Mouse (Mus musculus) liver, postnatal 0 days (tissue): ENCODE measurements at regions not wholly inside any gene's neighbourhood (a gene's known extent, or its start where the extent isn't known, plus 50 kb on each side); places are given as distances from the start of the nearest gene placed in this dataset.

Source experiments
- CTCF ChIP-seq: sonication (generic); IDR thresholded peaks from 2 replicates; pipeline ENCODE4 v1.5.1; 2016; ENCODE audit warnings: antibody characterized with exemption, low read depth
- EP300 ChIP-seq: IDR thresholded peaks from 2 replicates; pipeline ENCODE4 v1.6.1; 2016; ENCODE audit warnings: antibody characterized with exemption, low read depth, mild to moderate bottlenecking

DNA sequence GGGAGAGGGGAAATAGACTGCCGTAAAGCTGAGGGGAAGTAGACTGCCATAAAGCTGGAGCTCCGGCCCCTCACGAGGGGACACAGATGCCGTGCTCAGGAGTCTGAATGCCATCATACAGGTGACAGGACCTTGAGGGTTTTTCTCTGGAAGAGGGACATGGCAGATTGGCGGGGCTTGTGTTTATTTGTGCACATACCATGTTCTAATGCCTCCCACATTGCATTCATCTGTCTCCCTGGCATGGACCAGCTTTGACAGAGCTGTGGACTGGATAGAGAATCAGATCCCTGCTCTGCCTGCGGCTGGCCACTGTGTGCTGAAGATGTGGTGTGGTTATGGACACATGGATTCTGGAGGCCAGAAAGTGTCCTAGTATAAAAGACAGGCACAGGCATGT, 95.3 kb upstream of the Zc3h12a start:
- no peak for TF ChIP-seq EP300
- no peak for TF ChIP-seq CTCF
